Mouse (Mus musculus): Measurements from ENCODE around the gene Kdm8. TPM values are rescaled to one million over a fixed set of nuclear protein-coding genes. Genes with fewer than 3 reads are reported as not detected.
"Not testable (repeated sequence)": the region's sequence is repeated elsewhere in the genome, so short reads cannot be mapped to it uniquely, and the experiment has no call there.

Kdm8 gene
- polyA plus RNA-seq, 1 experiment from 2014 or later: 19.5 TPM

GRCm38 (mm10) chr7:125428816-125429500 is 15.5 kb upstream of the Kdm8 start:
- H3K27ac ChIP-seq; H3K4me1 ChIP-seq; H3K36me3 ChIP-seq; H3K27me3 ChIP-seq (ENCODE audit: low read depth, poor library complexity, severe bottlenecking); H3K4me3 ChIP-seq; H3K9me3 ChIP-seq (replicated peaks); DNase-seq (ENCODE audit: low spot score): not testable (repeated sequence)
- WGBS: 79% methylated on average over 5 of the region's 5 CpGs

DNA sequence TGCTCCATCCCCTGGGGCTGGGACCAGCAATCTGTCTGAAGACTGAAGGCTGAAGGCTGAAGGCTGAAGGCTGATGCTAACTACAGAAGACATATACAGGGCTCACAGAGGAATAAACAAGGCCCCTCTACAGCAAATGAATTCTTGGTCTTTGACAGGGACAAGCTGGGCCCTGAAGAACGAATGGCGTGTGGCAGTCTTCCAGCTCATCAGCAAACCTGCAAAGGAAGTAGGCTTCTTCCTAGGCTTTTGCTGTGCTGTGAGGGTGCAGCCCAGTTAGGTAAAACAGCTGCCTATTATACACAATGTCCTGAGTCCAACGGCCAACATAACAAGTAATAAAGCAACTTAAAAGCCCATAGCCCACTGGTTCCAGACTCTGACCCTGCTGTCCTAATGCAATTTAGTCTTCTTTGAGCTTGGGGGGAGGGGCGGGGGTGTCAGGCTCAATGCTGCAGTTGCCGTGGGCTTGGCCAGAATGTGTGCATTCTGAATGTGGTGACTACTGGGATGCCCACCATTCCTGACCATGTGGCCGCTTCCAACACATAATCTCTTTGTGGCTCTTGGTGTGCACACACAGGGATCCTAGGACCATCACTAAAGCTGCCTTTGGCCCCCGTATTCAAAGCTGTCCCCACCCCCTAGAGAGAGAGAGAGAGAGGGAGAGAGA is 14.2 kb upstream of the Kdm8 start:
- no peaks in the 10 kb centered on the region for H3K36me3 ChIP-seq
- no peak overlapping the region for H3K4me3 ChIP-seq
- H3K4me1 ChIP-seq: peaks cover 15% of the 10 kb centered on the region
- H3K27me3 ChIP-seq (ENCODE audit: low read depth, poor library complexity, severe bottlenecking): no peaks in the 10 kb centered on the region
- WGBS: 68% methylated on average over 7 of the region's 7 CpGs
- H3K27ac ChIP-seq: no peak overlapping the region
- no peak for DNase-seq (ENCODE audit: low spot score)
- no peaks in the 10 kb centered on the region for H3K9me3 ChIP-seq (replicated peaks)

- Histone ChIP-seq H3K36me3 (no peaks in the 10 kb centered on the region), H3K9me3 (replicated peaks) (no peaks in the 10 kb centered on the region), H3K27me3 (ENCODE audit: low read depth, poor library complexity, severe bottlenecking) (no peaks in the 10 kb centered on the region), H3K4me1 (peaks cover 15% of the 10 kb centered on the region), H3K27ac (no peak overlapping the region), H3K4me3 (no peak overlapping the region)
- no peak for DNase-seq (ENCODE audit: low spot score)
- WGBS: 83% methylated on average over 3 of the region's 3 CpGs
Measured at GRCm38 (mm10) chr7:125433874-125434273, 10.6 kb upstream of the Kdm8 start.

GRCm38 (mm10) chr7:125434666-125435290 is 9.7 kb upstream of the Kdm8 start:
- H3K9me3 ChIP-seq (replicated peaks): no peaks in the 10 kb centered on the region
- H3K4me3 ChIP-seq: no peak overlapping the region
- 0 out of 2 replicates have a peak overlapping the region, but pooled peaks have one; percentile 25 for H3K27ac ChIP-seq
- H3K36me3 ChIP-seq: no peaks in the 10 kb centered on the region
- no peak for DNase-seq (ENCODE audit: low spot score)
- no peaks in the 10 kb centered on the region for H3K27me3 ChIP-seq (ENCODE audit: low read depth, poor library complexity, severe bottlenecking)
- peaks cover 15% of the 10 kb centered on the region for H3K4me1 ChIP-seq
- 46% methylated on average over 8 of the region's 8 CpGs for WGBS

DNA sequence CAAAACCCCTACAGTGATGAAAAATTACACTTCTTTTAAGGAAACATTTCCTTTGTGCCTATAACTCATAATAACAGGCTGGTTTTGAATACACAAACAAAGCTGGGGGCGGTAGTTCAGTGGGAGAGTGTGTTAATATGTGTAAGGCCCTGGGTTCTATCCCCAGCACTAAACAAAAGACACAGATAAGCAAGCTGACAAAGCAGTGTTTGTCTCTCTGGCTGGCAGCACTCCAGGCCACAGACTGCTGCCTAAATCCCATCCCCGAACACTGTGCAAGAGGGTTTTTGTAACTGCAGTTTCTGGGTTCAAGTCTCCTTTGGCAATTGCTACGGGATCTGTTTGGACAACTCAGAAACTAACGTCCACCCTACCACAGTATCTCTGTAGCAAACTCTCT is 2.2 kb upstream of the Kdm8 start:
- Histone ChIP-seq H3K4me3 (no peak overlapping the region), H3K4me1 (peaks cover 17% of the 10 kb centered on the region), H3K27ac (no peak overlapping the region), H3K27me3 (ENCODE audit: low read depth, poor library complexity, severe bottlenecking) (no peaks in the 10 kb centered on the region), H3K36me3 (peaks cover 6% of the 10 kb centered on the region; the same call in 1 of the 2 replicates), H3K9me3 (replicated peaks) (no peaks in the 10 kb centered on the region)
- no peak for DNase-seq (ENCODE audit: low spot score)
- WGBS: 90% methylated on average over 4 of the region's 4 CpGs

DNA sequence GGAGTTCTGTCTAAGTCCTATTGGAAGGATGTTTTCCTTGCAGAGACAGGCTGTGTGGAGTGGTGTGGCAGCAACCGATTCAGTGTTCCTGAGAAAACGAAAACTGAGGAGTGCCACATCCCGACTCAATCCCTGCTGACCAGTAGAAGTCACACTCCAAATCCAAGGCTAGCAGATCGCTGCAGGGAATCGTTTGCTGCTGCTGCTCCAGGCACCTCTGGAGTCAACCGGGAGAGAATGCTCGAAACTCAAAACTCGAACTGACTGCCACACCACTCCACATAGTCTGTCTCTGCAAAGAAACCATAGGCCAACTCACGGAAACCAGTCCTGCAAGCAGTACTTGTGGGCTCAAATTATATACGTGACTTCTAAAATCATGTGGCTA is 406 bp upstream of the Kdm8 start:
- Histone ChIP-seq H3K4me1 (peaks cover 17% of the 10 kb centered on the region), H3K36me3 (peaks cover 6% of the 10 kb centered on the region; the same call in 1 of the 2 replicates), H3K9me3 (replicated peaks) (no peaks in the 10 kb centered on the region), H3K27ac (peak overlapping the region; percentile 98), H3K4me3 (peak overlapping the region; percentile 75), H3K27me3 (ENCODE audit: low read depth, poor library complexity, severe bottlenecking) (no peaks in the 10 kb centered on the region)
- peak; percentile 52 for DNase-seq (ENCODE audit: low spot score)
- WGBS: 31% methylated on average over 10 of the region's 10 CpGs

GRCm38 (mm10) chr7:125450678-125451077 is 6.2 kb downstream of the Kdm8 start:
- 88% methylated on average over 1 of the region's 1 CpGs for WGBS
- H3K36me3 ChIP-seq: peaks cover 44% of the 10 kb centered on the region
- no peak overlapping the region for H3K27ac ChIP-seq
- no peaks in the 10 kb centered on the region for H3K27me3 ChIP-seq (ENCODE audit: low read depth, poor library complexity, severe bottlenecking)
- DNase-seq (ENCODE audit: low spot score): no peak
- no peak overlapping the region for H3K4me3 ChIP-seq
- no peaks in the 10 kb centered on the region for H3K9me3 ChIP-seq (replicated peaks)
- peaks cover under 1% of the 10 kb centered on the region for H3K4me1 ChIP-seq

DNA sequence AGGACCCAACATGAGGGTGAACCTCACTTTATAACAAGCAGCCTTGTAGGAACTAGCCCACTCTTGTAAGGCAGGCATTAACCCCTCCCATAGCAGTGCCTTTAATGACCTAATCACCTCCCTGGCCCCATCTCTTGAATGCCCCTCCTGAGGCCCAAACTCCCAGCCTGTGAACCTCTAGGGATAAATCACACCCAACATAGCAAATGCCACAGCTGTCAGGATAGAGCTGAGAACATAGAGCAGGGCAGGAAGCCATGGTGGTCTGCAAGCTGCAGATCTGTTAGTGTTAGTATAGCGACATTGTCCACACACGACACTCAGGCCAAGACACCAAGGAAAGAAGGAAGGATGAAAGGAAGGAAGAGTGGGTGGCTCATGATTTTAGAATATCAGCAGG is 6.6 kb downstream of the Kdm8 start:
- DNase-seq (ENCODE audit: low spot score): no peak
- 79% methylated on average over 2 of the region's 2 CpGs for WGBS
- Histone ChIP-seq H3K4me1 (no peaks in the 10 kb centered on the region), H3K4me3 (no peak overlapping the region), H3K27me3 (ENCODE audit: low read depth, poor library complexity, severe bottlenecking) (no peaks in the 10 kb centered on the region), H3K9me3 (replicated peaks) (no peaks in the 10 kb centered on the region), H3K36me3 (peaks cover 48% of the 10 kb centered on the region), H3K27ac (no peak overlapping the region)

DNA sequence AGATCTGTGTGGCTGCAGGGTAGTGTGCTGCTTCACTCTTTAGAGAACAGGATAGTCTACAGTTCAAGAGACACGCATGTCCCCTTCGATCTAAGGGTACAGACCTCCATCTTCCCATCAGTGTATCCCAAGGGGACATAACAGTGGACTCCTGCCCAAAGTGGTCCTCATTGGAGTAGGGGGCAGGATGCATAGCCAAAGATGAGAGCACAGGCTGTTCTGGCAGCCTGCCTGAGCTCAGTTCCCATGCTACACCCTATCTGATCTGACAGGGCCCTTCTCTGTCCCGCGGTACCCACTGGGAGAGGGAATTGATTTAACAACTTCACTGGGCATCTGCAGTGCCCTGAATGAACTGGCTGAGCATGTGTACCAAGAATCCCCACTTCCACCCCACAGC is 9.2 kb downstream of the Kdm8 start:
- Histone ChIP-seq H3K27me3 (ENCODE audit: low read depth, poor library complexity, severe bottlenecking) (no peaks in the 10 kb centered on the region), H3K4me1 (no peaks in the 10 kb centered on the region), H3K36me3 (peaks cover 55% of the 10 kb centered on the region), H3K27ac (no peak overlapping the region), H3K9me3 (replicated peaks) (no peaks in the 10 kb centered on the region), H3K4me3 (no peak overlapping the region)
- WGBS: 94% methylated on average over 4 of the region's 4 CpGs
- DNase-seq (ENCODE audit: low spot score): no peak

DNA sequence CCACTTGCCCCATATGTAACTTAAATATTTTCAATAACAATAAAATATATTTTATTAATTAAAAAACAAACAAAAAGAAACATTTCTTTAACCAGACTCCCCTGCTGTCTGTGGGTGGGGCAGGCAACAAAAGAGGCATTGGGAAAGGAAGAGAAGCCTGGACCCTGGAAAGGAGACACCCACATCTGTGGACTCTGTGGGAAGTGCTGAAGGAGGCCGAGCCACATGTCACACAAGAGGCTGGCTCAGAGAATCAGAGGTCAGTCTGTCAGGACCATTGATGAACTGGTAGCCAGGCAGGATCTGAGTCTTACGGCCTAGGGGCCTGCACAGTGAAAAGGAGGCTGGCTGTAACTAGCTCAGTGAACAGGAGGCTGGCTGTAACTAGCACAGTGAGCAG is 17.7 kb downstream of the Kdm8 start:
- WGBS: 52% methylated on average over 2 of the region's 2 CpGs

GRCm38 (mm10) chr7:125469937-125470336 is 25.5 kb downstream of the Kdm8 start:
- 34% methylated on average over 5 of the region's 5 CpGs for WGBS
- H3K9me3 ChIP-seq (replicated peaks): no peaks in the 10 kb centered on the region
- H3K36me3 ChIP-seq: peaks cover 67% of the 10 kb centered on the region
- H3K4me1 ChIP-seq: peaks cover 3% of the 10 kb centered on the region
- H3K27me3 ChIP-seq (ENCODE audit: low read depth, poor library complexity, severe bottlenecking): no peaks in the 10 kb centered on the region
- no peak overlapping the region for H3K27ac ChIP-seq
- DNase-seq (ENCODE audit: low spot score): peak; percentile 75
- no peak overlapping the region for H3K4me3 ChIP-seq

More for the DNA sequence above, 17.7 kb downstream of the Kdm8 start:
- Histone ChIP-seq H3K27ac (peak overlapping the region; percentile 58; the same call in 1 of the 2 replicates), H3K9me3 (replicated peaks) (no peaks in the 10 kb centered on the region), H3K4me1 (peaks cover 11% of the 10 kb centered on the region; the same call in 1 of the 2 replicates), H3K4me3 (no peak overlapping the region), H3K36me3 (peaks cover 40% of the 10 kb centered on the region), H3K27me3 (ENCODE audit: low read depth, poor library complexity, severe bottlenecking) (no peaks in the 10 kb centered on the region)
- DNase-seq (ENCODE audit: low spot score): no peak

- no peak overlapping the region for H3K4me3 ChIP-seq
- 98% methylated on average over 4 of the region's 4 CpGs for WGBS
- peaks cover 64% of the 10 kb centered on the region for H3K36me3 ChIP-seq
- no peak overlapping the region for H3K27ac ChIP-seq
- H3K27me3 ChIP-seq (ENCODE audit: low read depth, poor library complexity, severe bottlenecking): no peaks in the 10 kb centered on the region
- peaks cover 13% of the 10 kb centered on the region for H3K4me1 ChIP-seq
- H3K9me3 ChIP-seq (replicated peaks): no peaks in the 10 kb centered on the region
- no peak for DNase-seq (ENCODE audit: low spot score)
Measured at GRCm38 (mm10) chr7:125470901-125471300, 26.4 kb downstream of the Kdm8 start.
